Mouse (Mus musculus) forebrain, embryonic 12.5 days (tissue): Measurements from ENCODE around the gene Mtif3. TPM values are rescaled to one million over a fixed set of nuclear protein-coding genes. Genes with fewer than 3 reads are reported as not detected.

Experiments used
- ATAC-seq: fragments of 200-750 bp; cut with Nextera tagmentation; 2 replicates; pipeline ENCODE4 v1.8.0; 2017; ENCODE audit warnings: moderate TSS enrichment; ENCODE audit not compliant: low FRiP score
- H3K27ac ChIP-seq: fragments of 300-500 bp; sonication (generic); 2 replicates; pipeline ENCODE4 v1.5.1; 2016; ENCODE audit warnings: mild to moderate bottlenecking
- H3K27me3 ChIP-seq: fragments of 300-500 bp; sonication (generic); 2 replicates; pipeline ENCODE4 v1.6.1; 2016; ENCODE audit warnings: mild to moderate bottlenecking
- H3K36me3 ChIP-seq: fragments of 300-500 bp; sonication (generic); replicated peaks from 2 replicates; pipeline ENCODE4 v1.6.1; 2016; ENCODE audit warnings: mild to moderate bottlenecking
- H3K4me1 ChIP-seq: fragments of 300-500 bp; sonication (generic); 2 replicates; pipeline ENCODE4 v1.6.1; 2016
- H3K4me2 ChIP-seq: fragments of 300-500 bp; sonication (generic); 2 replicates; pipeline ENCODE4 v1.6.1; 2016; ENCODE audit warnings: mild to moderate bottlenecking, moderate library complexity
- H3K4me3 ChIP-seq: fragments of 300-500 bp; sonication (generic); replicated peaks from 2 replicates; pipeline ENCODE4 v1.5.1; 2016; ENCODE audit warnings: mild to moderate bottlenecking
- H3K9ac ChIP-seq: fragments of 300-500 bp; sonication (generic); 2 replicates; pipeline ENCODE4 v1.6.1; 2016; ENCODE audit warnings: mild to moderate bottlenecking
- H3K9me3 ChIP-seq: fragments of 300-500 bp; sonication (generic); 2 replicates; pipeline ENCODE4 v1.6.1; 2016
- WGBS: fragments of 180-500 bp; shearing (Covaris S2); methylation state at CpG from one replicate; pipeline ENCODE4 v1.1.7; 2016; 5-methylcytosine and 5-hydroxymethylcytosine counted together
- polyA plus RNA-seq: library from polyadenylated mRNA; unstranded; fragments of >200 nt; fragmentation: Nextera tagmentation; extraction: Ambion mirVana; gene quantifications from 2 replicates; pipeline ENCODE4 v1.2.1, GENCODE M21; 2016

The Mtif3 gene
- 18.8 and 22.3 TPM in 2 replicates for polyA plus RNA-seq

GRCm38 (mm10) chr5:146963118-146963936 is at the start of gene Mtif3:
Mtif3 (minus strand) TSS chr5:146963800.
- 2% methylated on average over 46 of the region's 46 CpGs for WGBS
- H3K4me3 ChIP-seq, result peak within 1 kb of the TSS; percentile 89

GRCm38 (mm10) chr5:147011333-147011732 is 47.7 kb upstream of the Mtif3 start:
- no peaks in the 10 kb centered on the region for H3K9me3 ChIP-seq
- 86% methylated on average over 10 of the region's 10 CpGs for WGBS
- no peaks in the 10 kb centered on the region for H3K36me3 ChIP-seq
- H3K9ac ChIP-seq, result no peak overlapping the region
- H3K27ac ChIP-seq, result no peak overlapping the region
- ATAC-seq, result no peak
- peaks cover 6% of the 10 kb centered on the region for H3K4me1 ChIP-seq
- no peaks in the 10 kb centered on the region; the same call in 1 of the 2 replicates for H3K27me3 ChIP-seq
- no peak overlapping the region for H3K4me3 ChIP-seq
- H3K4me2 ChIP-seq, result no peak overlapping the region

More at GRCm38 (mm10) chr5:146963118-146963936, at the start of gene Mtif3:
- Histone ChIP-seq H3K27me3 (peaks cover 7% of the 10 kb centered on the region; the same call in 1 of the 2 replicates), H3K4me2 (peak within 1 kb of the TSS; percentile 76), H3K9ac (peak within 1 kb of the TSS; percentile 80), H3K4me1 (peaks cover 11% of the 10 kb centered on the region), H3K9me3 (no peaks in the 10 kb centered on the region), H3K36me3 (peaks cover 9% of the 10 kb centered on the region), H3K27ac (peak within 1 kb of the TSS; percentile 65)
- ATAC-seq, result peak; percentile 87

- H3K4me3 ChIP-seq, result no peak overlapping the region
- no peaks in the 10 kb centered on the region for H3K36me3 ChIP-seq
- WGBS, result 68% methylated on average over 1 of the region's 1 CpGs
- ATAC-seq, result no peak
- H3K27me3 ChIP-seq, result peaks cover 5% of the 10 kb centered on the region; the same call in 1 of the 2 replicates
- H3K9ac ChIP-seq, result no peak overlapping the region
- no peaks in the 10 kb centered on the region for H3K9me3 ChIP-seq
- H3K27ac ChIP-seq, result no peak overlapping the region
- no peaks in the 10 kb centered on the region for H3K4me1 ChIP-seq
- H3K4me2 ChIP-seq, result no peak overlapping the region
These were observed 39.7 kb upstream of the Mtif3 start for GRCm38 (mm10) chr5:147003303-147003702.

GRCm38 (mm10) chr5:147001312-147001711 is 37.7 kb upstream of the Mtif3 start:
- H3K4me3 ChIP-seq, result no peak overlapping the region
- no peak overlapping the region for H3K27ac ChIP-seq
- H3K4me1 ChIP-seq, result no peaks in the 10 kb centered on the region
- H3K36me3 ChIP-seq, result no peaks in the 10 kb centered on the region
- no peaks in the 10 kb centered on the region for H3K9me3 ChIP-seq
- no peak overlapping the region for H3K9ac ChIP-seq
- ATAC-seq, result no peak
- WGBS, result 88% methylated on average over 4 of the region's 4 CpGs
- H3K27me3 ChIP-seq, result peaks cover 5% of the 10 kb centered on the region; the same call in 1 of the 2 replicates
- H3K4me2 ChIP-seq, result no peak overlapping the region

- WGBS, result 92% methylated on average over 12 of the region's 12 CpGs
- H3K4me1 ChIP-seq, result no peaks in the 10 kb centered on the region
- peaks cover 5% of the 10 kb centered on the region; the same call in 1 of the 2 replicates for H3K27me3 ChIP-seq
These were observed 35.2 kb upstream of the Mtif3 start for GRCm38 (mm10) chr5:146998802-146999201.

GRCm38 (mm10) chr5:146996812-146997211 is 33.2 kb upstream of the Mtif3 start:
- no peak overlapping the region for H3K27ac ChIP-seq
- H3K27me3 ChIP-seq, result peaks cover 14% of the 10 kb centered on the region; the same call in 1 of the 2 replicates
- H3K36me3 ChIP-seq, result no peaks in the 10 kb centered on the region
- no peak overlapping the region for H3K4me3 ChIP-seq
- no peaks in the 10 kb centered on the region for H3K4me1 ChIP-seq
- H3K9me3 ChIP-seq, result no peaks in the 10 kb centered on the region
- H3K9ac ChIP-seq, result no peak overlapping the region
- no peak overlapping the region for H3K4me2 ChIP-seq
- no peak for ATAC-seq
- WGBS, result 81% methylated on average over 7 of the region's 7 CpGs

More at GRCm38 (mm10) chr5:146998802-146999201, 35.2 kb upstream of the Mtif3 start:
- H3K4me2 ChIP-seq, result no peak overlapping the region
- no peak overlapping the region for H3K9ac ChIP-seq
- no peak overlapping the region for H3K27ac ChIP-seq
- no peak for ATAC-seq
- H3K4me3 ChIP-seq, result no peak overlapping the region
- no peaks in the 10 kb centered on the region for H3K36me3 ChIP-seq
- H3K9me3 ChIP-seq, result no peaks in the 10 kb centered on the region

GRCm38 (mm10) chr5:146994973-146995372 is 31.4 kb upstream of the Mtif3 start:
- Histone ChIP-seq H3K27ac (no peak overlapping the region), H3K36me3 (no peaks in the 10 kb centered on the region), H3K4me3 (no peak overlapping the region), H3K27me3 (peaks cover 14% of the 10 kb centered on the region), H3K4me1 (no peaks in the 10 kb centered on the region), H3K4me2 (no peak overlapping the region), H3K9ac (no peak overlapping the region), H3K9me3 (no peaks in the 10 kb centered on the region)
- 85% methylated on average over 6 of the region's 6 CpGs for WGBS
- ATAC-seq, result no peak

GRCm38 (mm10) chr5:146993509-146993908 is 29.9 kb upstream of the Mtif3 start:
- WGBS, result 77% methylated on average over 8 of the region's 8 CpGs
- no peak for ATAC-seq
- Histone ChIP-seq H3K4me1 (no peaks in the 10 kb centered on the region), H3K36me3 (no peaks in the 10 kb centered on the region), H3K4me2 (no peak overlapping the region), H3K9me3 (no peaks in the 10 kb centered on the region), H3K9ac (no peak overlapping the region), H3K27ac (no peak overlapping the region), H3K27me3 (peaks cover 21% of the 10 kb centered on the region), H3K4me3 (no peak overlapping the region)

- H3K9me3 ChIP-seq, result no peaks in the 10 kb centered on the region
- peaks cover 44% of the 10 kb centered on the region for H3K27me3 ChIP-seq
- no peak overlapping the region for H3K4me2 ChIP-seq
- H3K27ac ChIP-seq, result no peak overlapping the region
- no peaks in the 10 kb centered on the region for H3K36me3 ChIP-seq
- H3K4me1 ChIP-seq, result peaks cover 9% of the 10 kb centered on the region; the same call in 1 of the 2 replicates
- no peak overlapping the region for H3K4me3 ChIP-seq
- ATAC-seq, result no peak
- WGBS, result 93% methylated on average over 5 of the region's 5 CpGs
- H3K9ac ChIP-seq, result no peak overlapping the region
These were observed 25.5 kb upstream of the Mtif3 start for GRCm38 (mm10) chr5:146989051-146989450.

- no peak overlapping the region for H3K4me2 ChIP-seq
- 89% methylated on average over 10 of the region's 10 CpGs for WGBS
- no peak overlapping the region for H3K27ac ChIP-seq
- H3K4me1 ChIP-seq, result peaks cover 9% of the 10 kb centered on the region; the same call in 1 of the 2 replicates
- H3K36me3 ChIP-seq, result no peaks in the 10 kb centered on the region
- H3K9me3 ChIP-seq, result no peaks in the 10 kb centered on the region
- no peak overlapping the region for H3K4me3 ChIP-seq
- H3K9ac ChIP-seq, result no peak overlapping the region
- peaks cover 40% of the 10 kb centered on the region for H3K27me3 ChIP-seq
- no peak for ATAC-seq
These were observed 24.0 kb upstream of the Mtif3 start for GRCm38 (mm10) chr5:146987588-146987987.

- Histone ChIP-seq H3K4me3 (no peak overlapping the region), H3K9me3 (no peaks in the 10 kb centered on the region), H3K27ac (peak overlapping the region; percentile 65), H3K36me3 (no peaks in the 10 kb centered on the region), H3K27me3 (peaks cover 52% of the 10 kb centered on the region), H3K9ac (no peak overlapping the region), H3K4me2 (no peak overlapping the region; the same call in 1 of the 2 replicates), H3K4me1 (peaks cover 9% of the 10 kb centered on the region; the same call in 1 of the 2 replicates)
- peak; percentile 15; the same call in 1 of the 2 replicates for ATAC-seq
- WGBS, result 50% methylated on average over 21 of the region's 21 CpGs
These were observed 22.3 kb upstream of the Mtif3 start for GRCm38 (mm10) chr5:146985725-146986433.

GRCm38 (mm10) chr5:146983216-146983615 is 19.6 kb upstream of the Mtif3 start:
- peaks cover 45% of the 10 kb centered on the region for H3K27me3 ChIP-seq
- H3K27ac ChIP-seq, result no peak overlapping the region
- peak; percentile 48; the same call in 1 of the 2 replicates for ATAC-seq
- H3K4me3 ChIP-seq, result no peak overlapping the region
- H3K4me1 ChIP-seq, result peaks cover 9% of the 10 kb centered on the region; the same call in 1 of the 2 replicates
- no peak overlapping the region for H3K4me2 ChIP-seq
- H3K36me3 ChIP-seq, result no peaks in the 10 kb centered on the region
- H3K9ac ChIP-seq, result no peak overlapping the region
- no peaks in the 10 kb centered on the region for H3K9me3 ChIP-seq
- WGBS, result 12% methylated on average over 8 of the region's 8 CpGs
